In genomic region chr6:93912582-93913225, GRCm38 (mm10) we compare ENCODE assay signal across 8 mouse cellular contexts.
DNase-seq lines count a peak whose midpoint lies in the region; ATAC-seq lines count a peak whose summit lies in the region.

No protein-coding gene starts in this region.

- peak overlapping the region; percentile 68 for H3K9ac ChIP-seq in heart, embryonic 14.5 days (ENCODE audit: low read length)
- H3K9ac ChIP-seq in neural tube, embryonic 12.5 days, result peak overlapping the region; percentile 58

- peak overlapping the region; percentile 51 to 53 for H3K27ac ChIP-seq in heart, embryonic 14.5 days (replicated peaks in 1 of 2; ENCODE audit: control insufficient read depth in 1 of 2, insufficient read depth in 1 of 2, low read depth in 2 of 2, low read length in 2 of 2)
- peak overlapping the region; percentile 90 for H3K27ac ChIP-seq in neural tube, embryonic 12.5 days

- ATAC-seq in heart, embryonic 14.5 days (ENCODE audit: insufficient number of reproducible peaks, insufficient read depth, low FRiP score, low read depth), result peak; percentile 67; the same call in 1 of the 2 replicates
- ATAC-seq in neural tube, embryonic 12.5 days (ENCODE audit: low FRiP score, low read depth), result peak; percentile 94

- H3K9me3 ChIP-seq in heart, embryonic 14.5 days (ENCODE audit: control insufficient read depth, low read length), result no peaks in the 10 kb centered on the region
- H3K9me3 ChIP-seq in neural tube, embryonic 12.5 days, result no peaks in the 10 kb centered on the region

- peak overlapping the region; percentile 36 to 44 for H3K4me3 ChIP-seq in heart, embryonic 14.5 days (ENCODE audit: control insufficient read depth in 1 of 2, insufficient read depth in 1 of 2, low read depth in 1 of 2, low read length in 2 of 2)
- peak overlapping the region; percentile 37 for H3K4me3 ChIP-seq in neural tube, embryonic 12.5 days

- H3K27me3 ChIP-seq in heart, embryonic 14.5 days (ENCODE audit: control insufficient read depth, insufficient read depth, low read length), result no peaks in the 10 kb centered on the region
- H3K27me3 ChIP-seq in neural tube, embryonic 12.5 days (replicated peaks), result no peaks in the 10 kb centered on the region

- DNase-seq in heart, adult 18-20 months, result no peak
- DNase-seq in cerebellum, postnatal 25 days, result peak; percentile 79 to 83
- peak; percentile 39 to 51 for DNase-seq in frontal cortex, postnatal 14 days (ENCODE audit: low spot score in 2 of 2)
- peak; percentile 27 for DNase-seq in left cerebral cortex, adult 11 months (ENCODE audit: low spot score)
- DNase-seq in thymus, postnatal 10 days (ENCODE audit: low spot score in 2 of 2), result no peak
- no peak for DNase-seq in B cell, adult 2 months

- H3K36me3 ChIP-seq in heart, embryonic 14.5 days (ENCODE audit: control insufficient read depth, insufficient read depth, low read length), result no peaks in the 10 kb centered on the region
- no peaks in the 10 kb centered on the region for H3K36me3 ChIP-seq in neural tube, embryonic 12.5 days

- H3K4me1 ChIP-seq in heart, embryonic 14.5 days (ENCODE audit: control insufficient read depth in 2 of 2, insufficient read depth in 2 of 2, low read length in 2 of 2), result peaks cover 12 to 26% of the 10 kb centered on the region in 2 experiments
- peaks cover 45% of the 10 kb centered on the region for H3K4me1 ChIP-seq in neural tube, embryonic 12.5 days

- peak overlapping the region; percentile 68 for H3K4me2 ChIP-seq in heart, embryonic 14.5 days (ENCODE audit: low read length)
- H3K4me2 ChIP-seq in neural tube, embryonic 12.5 days (replicated peaks), result peak overlapping the region; percentile 61

- 2% methylated on average over 18 of the region's 20 CpGs for WGBS in heart, embryonic 14.5 days
- WGBS in neural tube, embryonic 12.5 days, result under 1% methylated on average over 20 of the region's 20 CpGs

Comparison
In these comparisons a context has a peak if more than half of its experiments do, and no peak if none do; other contexts are left out.
1. DNase-seq: peak in cerebellum, postnatal 25 days (2 of 2), frontal cortex, postnatal 14 days (2 of 2) and left cerebral cortex, adult 11 months (single experiment); none in heart, adult 18-20 months (0 of 2), thymus, postnatal 10 days (0 of 2) and B cell, adult 2 months (0 of 2).